Mouse (Mus musculus): ENCODE results near the gene Pard3b.

GRCm38 (mm10) chr1:61928131-61928761 lies 289.6 kb downstream of the Pard3b start:
- TF ChIP-seq GATA1 (IDR thresholded peaks at IDR 0.05; ENCODE audit: borderline replicate concordance, low read length) (no peak), FLI1 (IDR thresholded peaks at IDR 0.05; ENCODE audit: low read length) (no peak)

Data from megakaryocyte, embryonic 14.5 days (primary cell).